Mouse (Mus musculus) small intestine, adult 2 months (tissue): ENCODE results near the gene Atf3. TPM values are rescaled to one million over a fixed set of nuclear protein-coding genes. Genes with fewer than 3 reads are reported as not detected.
"Not testable (repeated sequence)": the region's sequence is repeated elsewhere in the genome, so short reads cannot be mapped to it uniquely, and the experiment has no call there.

ENCODE experiments used
- H3K27ac ChIP-seq: fragments of 200-500 bp; 2 replicates; pipeline ENCODE4 v1.5.1; 2012; ENCODE audit warnings: low read depth, low read length, control low read depth, inconsistent platforms; ENCODE audit not compliant: insufficient read depth
- H3K27me3 ChIP-seq: fragments of 200-500 bp; 2 replicates; pipeline ENCODE4 v1.6.1; 2012; ENCODE audit warnings: mild to moderate bottlenecking, moderate library complexity, low read length, inconsistent platforms; ENCODE audit not compliant: control insufficient read depth, insufficient read depth
- H3K36me3 ChIP-seq: fragments of 200-500 bp; 2 replicates; pipeline ENCODE4 v1.6.1; 2012; ENCODE audit warnings: mild to moderate bottlenecking, low read length, control low read depth, inconsistent platforms; ENCODE audit not compliant: control insufficient read depth, insufficient read depth
- H3K4me1 ChIP-seq: fragments of 200-500 bp; 2 replicates; pipeline ENCODE4 v1.6.1; 2012; ENCODE audit warnings: low read length, inconsistent platforms, mixed read lengths; ENCODE audit not compliant: control insufficient read depth, insufficient read depth, insufficient read length
- H3K4me3 ChIP-seq: fragments of 200-500 bp; 2 replicates; pipeline ENCODE4 v1.5.1; 2012; ENCODE audit warnings: low read depth, mild to moderate bottlenecking, control low read depth, inconsistent platforms, low read length, moderate library complexity
- CTCF ChIP-seq: fragments of 200-500 bp; IDR thresholded peaks from 2 replicates; pipeline ENCODE4 v1.5.1; 2012; ENCODE audit warnings: low read depth, mild to moderate bottlenecking, control low read depth, inconsistent platforms, low read length, moderate library complexity, mixed read lengths; ENCODE audit not compliant: insufficient replicate concordance, insufficient read length; ENCODE audit errors: extremely low read depth
- POLR2A ChIP-seq: fragments of 200-500 bp; IDR thresholded peaks from 2 replicates; pipeline ENCODE4 v1.6.1; 2012; ENCODE audit warnings: low read depth, mild to moderate bottlenecking, control low read depth, inconsistent platforms, low read length, moderate library complexity
- WGBS: fragments of 180-500 bp; shearing (Covaris S2); methylation state at CpG from one replicate; pipeline ENCODE4 v1.1.7; 2018; 5-methylcytosine and 5-hydroxymethylcytosine counted together
- polyA plus RNA-seq: library from polyadenylated mRNA; depleted of rRNA; stranded (reverse); fragments of >200 nt; gene quantifications from 2 replicates; pipeline ENCODE4 v1.2.3, GENCODE M21; 2012

The Atf3 gene
- polyA plus RNA-seq, 1 experiment = 41.0 TPM

DNA sequence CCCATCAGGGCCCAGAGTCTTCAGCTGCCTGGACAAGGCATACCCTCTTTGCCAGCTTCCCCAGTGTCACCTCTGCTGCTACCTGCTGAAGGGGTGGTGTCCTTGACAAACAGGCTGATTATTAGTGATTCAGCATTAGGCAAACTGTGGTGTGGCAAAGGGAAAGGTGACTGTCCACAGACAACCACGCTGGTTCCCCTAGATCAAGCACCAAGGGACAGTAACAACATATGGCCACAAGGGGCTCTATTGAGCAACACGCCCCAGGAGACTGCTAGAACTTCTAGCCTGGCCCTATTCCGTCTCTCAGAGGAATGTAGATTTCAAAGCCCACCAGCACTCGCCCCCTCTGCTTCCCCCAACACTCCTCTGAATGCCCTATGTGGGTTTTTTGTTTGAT lies 64.8 kb downstream of the Atf3 start:
- Histone ChIP-seq H3K27me3 (no peaks in the 10 kb centered on the region), H3K4me3 (no peak overlapping the region), H3K4me1 (no peaks in the 10 kb centered on the region), H3K27ac (no peak overlapping the region), H3K36me3 (no peaks in the 10 kb centered on the region)
- no peak for TF ChIP-seq POLR2A
- TF ChIP-seq CTCF = peak; percentile 81; the same call in 1 of the 2 replicates
- 20% methylated on average over 4 of the region's 4 CpGs for WGBS

GRCm38 (mm10) chr1:191150924-191151605 lies 66.8 kb downstream of the Atf3 start:
- Histone ChIP-seq H3K27ac (no peak overlapping the region), H3K36me3 (no peaks in the 10 kb centered on the region), H3K27me3 (no peaks in the 10 kb centered on the region), H3K4me3 (no peak overlapping the region), H3K4me1 (no peaks in the 10 kb centered on the region)
- 66% methylated on average over 8 of the region's 8 CpGs for WGBS
- TF ChIP-seq CTCF (no peak), POLR2A (no peak)

- 36% methylated on average over 5 of the region's 5 CpGs for WGBS
- not testable (repeated sequence) for H3K27ac ChIP-seq, H3K4me3 ChIP-seq, H3K36me3 ChIP-seq, H3K27me3 ChIP-seq, H3K4me1 ChIP-seq
These were observed 68.3 kb downstream of the Atf3 start for GRCm38 (mm10) chr1:191149489-191149888.

DNA sequence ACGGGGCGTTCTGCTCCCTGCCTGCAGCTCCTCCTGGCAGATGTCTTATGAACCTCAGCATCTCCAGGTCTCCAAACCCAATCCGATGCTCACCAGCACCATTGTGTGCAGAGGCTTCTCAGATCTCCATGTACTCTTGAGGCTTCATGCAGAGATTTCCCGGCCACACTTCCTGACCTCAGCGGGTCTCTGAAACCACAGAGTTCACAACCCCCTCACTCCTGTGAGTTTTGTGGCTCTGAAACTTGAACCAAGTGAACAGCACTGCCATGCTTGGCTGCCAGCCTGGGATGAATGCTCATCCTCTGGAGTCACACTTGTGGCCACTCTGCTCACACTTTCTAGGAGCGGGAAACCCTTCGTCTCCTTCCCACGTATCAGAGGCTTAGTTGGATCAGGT lies 76.9 kb downstream of the Atf3 start:
- TF ChIP-seq CTCF (no peak), POLR2A (no peak)
- Histone ChIP-seq H3K36me3 (no peaks in the 10 kb centered on the region), H3K27ac (no peak overlapping the region), H3K4me1 (no peaks in the 10 kb centered on the region), H3K4me3 (no peak overlapping the region), H3K27me3 (no peaks in the 10 kb centered on the region)
- 81% methylated on average over 8 of the region's 8 CpGs for WGBS

GRCm38 (mm10) chr1:191138874-191139495 lies 78.9 kb downstream of the Atf3 start:
- TF ChIP-seq CTCF (no peak), POLR2A (no peak)
- no peak overlapping the region for H3K27ac ChIP-seq
- no peak overlapping the region for H3K4me3 ChIP-seq
- H3K36me3 ChIP-seq = no peaks in the 10 kb centered on the region
- no peaks in the 10 kb centered on the region for H3K4me1 ChIP-seq
- H3K27me3 ChIP-seq = no peaks in the 10 kb centered on the region
- WGBS = 60% methylated on average over 7 of the region's 7 CpGs

DNA sequence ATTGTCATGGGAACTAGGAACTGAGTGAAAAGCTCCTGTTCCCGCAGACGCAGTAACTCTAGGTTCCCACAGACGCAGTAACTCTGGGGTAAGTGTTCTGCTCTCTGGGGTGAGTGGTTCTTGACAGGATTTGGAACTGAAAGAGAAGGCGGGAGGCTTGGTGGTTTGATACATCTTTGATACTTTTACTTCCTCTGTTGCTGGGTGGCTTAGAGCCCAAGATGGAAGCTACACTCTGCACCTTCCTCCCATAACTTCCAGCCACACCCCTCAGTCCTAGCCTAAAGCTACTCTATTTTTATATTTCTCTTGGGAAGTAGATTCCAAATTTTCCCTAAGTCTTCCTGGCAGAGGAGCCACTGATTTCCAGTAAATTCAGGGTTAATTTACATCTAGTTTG lies 79.4 kb downstream of the Atf3 start:
- no peak for TF ChIP-seq CTCF
- TF ChIP-seq POLR2A = no peak
- H3K4me1 ChIP-seq = no peaks in the 10 kb centered on the region
- no peaks in the 10 kb centered on the region for H3K27me3 ChIP-seq
- no peak overlapping the region for H3K4me3 ChIP-seq
- H3K27ac ChIP-seq = no peak overlapping the region
- H3K36me3 ChIP-seq = no peaks in the 10 kb centered on the region
- 91% methylated on average over 4 of the region's 4 CpGs for WGBS

DNA sequence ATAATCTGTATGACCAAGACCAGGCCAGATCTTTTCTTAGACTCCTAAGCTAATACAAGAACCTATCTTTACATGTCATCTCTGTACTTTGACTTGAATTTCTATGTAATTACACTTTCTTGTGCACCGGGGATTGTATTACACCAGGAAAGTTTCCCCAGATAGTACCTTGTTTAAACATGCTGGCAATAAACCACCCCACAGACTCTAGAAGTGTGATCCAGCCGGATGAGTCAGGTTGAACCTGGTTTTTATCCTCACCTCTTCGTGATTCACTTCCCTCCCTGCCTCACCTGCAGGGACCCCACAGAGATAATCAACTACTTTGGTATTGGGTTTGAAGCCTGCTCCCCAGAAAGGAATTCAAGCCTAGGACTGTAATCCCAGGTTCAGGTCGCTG lies 82.4 kb downstream of the Atf3 start:
- Histone ChIP-seq H3K4me1 (no peaks in the 10 kb centered on the region), H3K27ac (no peak overlapping the region), H3K36me3 (no peaks in the 10 kb centered on the region), H3K4me3 (no peak overlapping the region), H3K27me3 (no peaks in the 10 kb centered on the region)
- no peak for TF ChIP-seq POLR2A
- no peak for TF ChIP-seq CTCF
- 24% methylated on average over 4 of the region's 4 CpGs for WGBS

DNA sequence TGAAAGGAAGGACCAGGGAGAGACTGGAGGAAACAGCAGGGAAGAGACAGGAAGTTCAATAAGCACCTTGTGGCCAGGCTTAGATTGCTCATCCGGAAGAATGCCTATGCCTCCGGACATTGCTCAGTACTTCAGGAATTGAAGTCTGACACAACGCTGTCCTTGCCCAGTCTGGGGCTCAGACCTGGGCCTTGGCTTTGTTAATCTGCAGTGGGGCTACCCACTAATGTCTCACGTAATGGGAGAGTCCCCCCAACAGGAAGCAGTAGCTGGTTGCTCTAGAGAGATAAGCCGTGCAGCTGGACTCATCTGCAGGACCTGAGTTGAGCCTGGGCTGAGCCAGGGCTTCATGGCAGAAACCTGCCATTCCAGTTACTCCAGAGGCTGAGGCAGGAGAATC lies 84.9 kb downstream of the Atf3 start:
- Histone ChIP-seq H3K27ac (no peak overlapping the region), H3K4me3 (no peak overlapping the region), H3K4me1 (no peaks in the 10 kb centered on the region), H3K36me3 (no peaks in the 10 kb centered on the region), H3K27me3 (no peaks in the 10 kb centered on the region)
- TF ChIP-seq POLR2A (no peak), CTCF (no peak)
- WGBS = 15% methylated on average over 5 of the region's 5 CpGs
